Mouse (Mus musculus): ENCODE measurements at regions not wholly inside any gene's neighbourhood (a gene's known extent, or its start where the extent isn't known, plus 50 kb on each side); places are given as distances from the start of the nearest gene placed in this dataset.

DNA sequence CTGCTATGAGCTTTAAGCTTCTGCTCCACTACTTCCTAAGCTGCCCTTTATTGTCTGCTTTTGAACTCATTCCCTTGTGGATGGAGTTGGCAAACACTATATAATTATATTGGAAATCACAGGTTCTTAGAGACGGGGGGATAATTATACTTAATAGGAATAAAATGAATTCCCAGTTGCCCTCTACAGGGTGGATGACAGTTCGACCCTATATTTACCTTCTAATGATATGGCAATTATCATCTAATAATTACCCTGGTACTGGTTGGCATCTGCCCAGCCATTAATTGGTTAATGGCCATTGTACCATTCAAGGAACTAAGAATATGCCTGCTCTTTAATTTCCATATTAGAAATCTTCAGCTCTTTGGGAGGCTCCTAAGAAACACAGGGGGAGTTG is 302.5 kb upstream of the 4931429L15Rik start:
- TF ChIP-seq CTCF (IDR thresholded peaks at IDR 0.05; ENCODE audit: extremely low read depth, insufficient read length, insufficient replicate concordance, low read depth, low read length) (no peak), POLR2A (IDR thresholded peaks at IDR 0.05; ENCODE audit: low read depth, low read length) (no peak)

All from small intestine, adult 2 months (tissue).